Mouse (Mus musculus) neutrophil, adult 5-6 weeks (primary cell): Measurements from ENCODE around the gene 0610009B22Rik. TPM values are rescaled to one million over a fixed set of nuclear protein-coding genes. Genes with fewer than 3 reads are reported as not detected.
A peak's percentile ranks its signal among the peaks of the same experiment; 100 is the strongest.
"Not testable (repeated sequence)": the region's sequence is repeated elsewhere in the genome, so short reads cannot be mapped to it uniquely, and the experiment has no call there.

Experiments
- ATAC-seq: fragments of 151-379, 151-347 bp; 2 replicates; pipeline ENCODE4 v1.8.0; 2017; ENCODE audit warnings: mild to moderate bottlenecking, moderate TSS enrichment; ENCODE audit not compliant: insufficient number of reproducible peaks, poor library complexity, low FRiP score, severe bottlenecking; ENCODE audit errors: extremely low read depth
- total RNA-seq: library from RNA; stranded (forward); fragments of 200-1000 nt; gene quantifications from 2 replicates; pipeline ENCODE4 v1.2.3, GENCODE M21; 2017

The 0610009B22Rik gene
- total RNA-seq, 1 experiment from 2014 or later = 7.7 TPM

- not testable (repeated sequence) for ATAC-seq
Observed at GRCm38 (mm10) chr11:51664747-51665146, 23.9 kb downstream of the 0610009B22Rik start.

- ATAC-seq = no peak
Observed at GRCm38 (mm10) chr11:51662632-51663031, 26.0 kb downstream of the 0610009B22Rik start.

- ATAC-seq = no peak
Observed at GRCm38 (mm10) chr11:51661867-51662365, 26.8 kb downstream of the 0610009B22Rik start.

GRCm38 (mm10) chr11:51658705-51659104, 30.0 kb downstream of the 0610009B22Rik start:
- ATAC-seq = no peak

GRCm38 (mm10) chr11:51658291-51658690, 30.4 kb downstream of the 0610009B22Rik start:
- ATAC-seq = no peak

- no peak for ATAC-seq
Observed at GRCm38 (mm10) chr11:51656798-51657521, 31.7 kb downstream of the 0610009B22Rik start.

GRCm38 (mm10) chr11:51654891-51655290, 33.8 kb downstream of the 0610009B22Rik start:
- no peak for ATAC-seq

- ATAC-seq = no peak
Observed at GRCm38 (mm10) chr11:51653736-51654135, 34.9 kb downstream of the 0610009B22Rik start.

- ATAC-seq = no peak
Observed at GRCm38 (mm10) chr11:51652889-51653418, 35.7 kb downstream of the 0610009B22Rik start.

- ATAC-seq = peak; percentile 18; the same call in 1 of the 2 replicates
Observed at GRCm38 (mm10) chr11:51650691-51651515, 37.8 kb downstream of the 0610009B22Rik start, which contains the start of the genes N4bp3 and D930048N14Rik. Gene N4bp3 (minus strand): TSS chr11:51650842. Gene D930048N14Rik (plus strand): TSS chr11:51650954.

GRCm38 (mm10) chr11:51650261-51650660, 38.4 kb downstream of the 0610009B22Rik start:
- no peak for ATAC-seq

GRCm38 (mm10) chr11:51649889-51650199, 38.8 kb downstream of the 0610009B22Rik start:
- no peak for ATAC-seq

- no peak for ATAC-seq
Observed at GRCm38 (mm10) chr11:51649111-51649888, 39.4 kb downstream of the 0610009B22Rik start.

- no peak for ATAC-seq
Observed at GRCm38 (mm10) chr11:51648566-51648965, 40.1 kb downstream of the 0610009B22Rik start.

GRCm38 (mm10) chr11:51646751-51647667, 41.7 kb downstream of the 0610009B22Rik start:
- no peak for ATAC-seq

GRCm38 (mm10) chr11:51646245-51646644, 42.4 kb downstream of the 0610009B22Rik start:
- no peak for ATAC-seq

- ATAC-seq = no peak
Observed at GRCm38 (mm10) chr11:51645293-51645692, 43.4 kb downstream of the 0610009B22Rik start.

GRCm38 (mm10) chr11:51644217-51644616, 44.5 kb downstream of the 0610009B22Rik start:
- ATAC-seq = peak; percentile 87
